Mouse (Mus musculus) lung, adult 2 months (tissue): ENCODE data around the gene Ryk.

Experiments
- CTCF ChIP-seq: fragments of 200-500 bp; IDR thresholded peaks from 2 replicates; pipeline ENCODE4 v1.5.1; 2011; ENCODE audit warnings: mild to moderate bottlenecking, low read length, control low read depth; ENCODE audit not compliant: insufficient read depth
- POLR2A ChIP-seq: fragments of 200-500 bp; IDR thresholded peaks from 2 replicates; pipeline ENCODE4 v1.6.1; 2011; ENCODE audit warnings: low read depth, mild to moderate bottlenecking, control low read depth, low read length, borderline replicate concordance; ENCODE audit errors: extremely low read depth

DNA sequence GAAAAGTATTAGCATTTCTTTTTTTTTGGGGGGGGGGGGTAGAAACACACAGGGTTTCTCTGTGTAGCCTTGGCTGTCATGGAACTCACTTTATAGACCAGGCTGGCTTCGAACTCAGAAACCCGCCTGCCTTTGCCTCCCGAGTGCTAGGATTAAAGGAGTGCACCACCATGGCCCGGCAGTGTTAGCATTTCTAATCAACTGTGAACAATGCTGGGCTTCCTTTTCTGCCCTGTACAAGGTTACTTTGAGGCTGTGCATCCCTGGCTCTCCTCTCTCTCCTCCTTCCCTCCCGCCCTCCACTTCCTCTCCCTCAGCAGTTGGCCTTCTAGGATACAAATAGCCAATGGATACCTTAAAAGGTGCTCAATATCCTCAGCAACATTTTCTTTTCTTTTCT is 114.0 kb downstream of the Ryk start:
- TF ChIP-seq CTCF: no peak
- TF ChIP-seq POLR2A: no peak
